Mouse (Mus musculus) intestine, embryonic 14.5 days (tissue): ENCODE measurements around the gene Tenm4. TPM values are rescaled to one million over a fixed set of nuclear protein-coding genes. Genes with fewer than 3 reads are reported as not detected.

Experiments used
- ATAC-seq: fragments of 200-750 bp; cut with Nextera tagmentation; replicated peaks from 2 replicates; pipeline ENCODE4 v1.8.0; 2017; ENCODE audit warnings: low read depth, moderate number of reproducible peaks, moderate TSS enrichment, moderate library complexity; ENCODE audit not compliant: low FRiP score, low TSS enrichment
- DNase-seq: peaks from one replicate; pipeline ENCODE4 v3.0.0-alpha.2; 2018; ENCODE audit warnings: low spot score
- H3K27ac ChIP-seq: fragments of 300-500 bp; sonication (generic); 2 replicates; pipeline ENCODE4 v1.5.1; 2014; ENCODE audit warnings: low read depth, mild to moderate bottlenecking, control low read depth
- H3K27me3 ChIP-seq: fragments of 300-500 bp; sonication (generic); replicated peaks from 2 replicates; pipeline ENCODE4 v1.6.1; 2014; ENCODE audit warnings: low read length, control low read depth; ENCODE audit not compliant: control insufficient read depth, insufficient read depth
- H3K36me3 ChIP-seq: fragments of 300-500 bp; sonication (generic); 2 replicates; pipeline ENCODE4 v1.6.1; 2014; ENCODE audit warnings: low read length, control low read depth; ENCODE audit not compliant: control insufficient read depth, insufficient read depth
- H3K4me1 ChIP-seq: fragments of 300-500 bp; sonication (generic); replicated peaks from 2 replicates; pipeline ENCODE4 v1.6.1; 2014; ENCODE audit warnings: low read length, control low read depth, mixed read lengths; ENCODE audit not compliant: control insufficient read depth, insufficient read depth
- H3K4me2 ChIP-seq: fragments of 300-500 bp; sonication (generic); 2 replicates; pipeline ENCODE4 v1.6.1; 2014; ENCODE audit warnings: low read length
- H3K4me3 ChIP-seq: fragments of 300-500 bp; sonication (generic); 2 replicates; pipeline ENCODE4 v1.5.1; 2014; ENCODE audit warnings: low read depth, low read length, control low read depth, mixed read lengths
- H3K9ac ChIP-seq: fragments of 300-500 bp; sonication (generic); 2 replicates; pipeline ENCODE4 v1.6.1; 2014; ENCODE audit warnings: mild to moderate bottlenecking, low read length
- H3K9me3 ChIP-seq: fragments of 300-500 bp; sonication (generic); 2 replicates; pipeline ENCODE4 v1.6.1; 2016; ENCODE audit warnings: low read length, control low read depth; ENCODE audit not compliant: control insufficient read depth
- WGBS: fragments of 180-500 bp; shearing (Covaris S2); extraction: QIAGEN DNeasy Blood & Tissue Kit; methylation state at CpG from one replicate; pipeline ENCODE4 v1.1.7; 2014; 5-methylcytosine and 5-hydroxymethylcytosine counted together
- polyA plus RNA-seq: library from polyadenylated mRNA; unstranded; fragments of >200 nt; fragmentation: Nextera tagmentation; extraction: Ambion mirVana; gene quantifications from 2 replicates; pipeline ENCODE4 v1.2.1, GENCODE M21; 2014

Gene Tenm4
- polyA plus RNA-seq, 1 experiment from 2014 or later, result 36.5 TPM

GRCm38 (mm10) chr7:96778601-96778969 is 607.5 kb downstream of the Tenm4 start:
- no peak overlapping the region for H3K9ac ChIP-seq
- H3K27ac ChIP-seq, result no peak overlapping the region
- ATAC-seq (no peak), DNase-seq (no peak)
- peaks cover 24% of the 10 kb centered on the region for H3K4me1 ChIP-seq
- H3K27me3 ChIP-seq, result no peaks in the 10 kb centered on the region
- no peak overlapping the region for H3K4me2 ChIP-seq
- peaks cover 7% of the 10 kb centered on the region for H3K36me3 ChIP-seq
- H3K4me3 ChIP-seq, result no peak overlapping the region
- H3K9me3 ChIP-seq, result no peaks in the 10 kb centered on the region
- 73% methylated on average over 3 of the region's 3 CpGs for WGBS

DNA sequence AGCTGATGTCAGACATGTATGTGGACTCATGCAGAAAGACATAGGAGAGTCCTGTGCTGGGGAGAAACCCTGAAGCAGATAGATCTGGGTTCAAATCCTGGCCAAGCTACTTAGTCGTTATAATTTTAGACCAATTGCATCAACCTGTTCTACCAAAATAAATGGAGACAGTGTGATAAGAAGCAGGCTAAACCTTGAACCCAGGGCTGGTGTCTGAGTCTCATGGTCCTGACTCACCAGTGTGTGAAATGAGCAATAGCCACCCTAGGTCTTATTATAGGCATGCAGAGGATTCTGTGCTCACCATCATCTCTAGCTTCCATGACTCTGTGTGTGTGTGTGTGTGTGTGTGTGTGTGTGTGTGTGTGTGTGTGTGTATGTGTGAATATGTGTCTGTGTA is 609.5 kb downstream of the Tenm4 start:
- WGBS, result 92% methylated on average over 1 of the region's 1 CpGs
- H3K4me3 ChIP-seq, result no peak overlapping the region

DNA sequence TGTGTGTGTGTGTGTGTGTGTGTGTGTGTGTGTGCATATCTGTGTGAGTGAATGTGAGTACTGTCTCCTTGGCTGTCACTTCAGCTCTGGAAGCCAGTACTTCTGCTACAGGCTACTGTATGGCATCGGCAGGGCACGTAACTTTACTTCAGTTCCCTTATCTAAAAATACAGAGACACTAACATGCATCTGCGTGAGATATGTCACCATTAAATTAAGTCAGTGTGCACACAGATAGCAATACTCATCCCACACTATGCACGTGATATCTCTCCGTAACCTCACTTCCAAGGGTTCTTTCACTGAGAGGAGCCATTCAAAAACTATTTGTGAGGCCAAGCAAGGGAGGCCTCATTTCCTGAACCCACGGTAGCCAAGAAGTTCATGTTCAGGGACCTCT is 610.0 kb downstream of the Tenm4 start:
- no peak overlapping the region for H3K4me3 ChIP-seq
- no peak overlapping the region for H3K27ac ChIP-seq
- H3K9ac ChIP-seq, result no peak overlapping the region
- peaks cover 6% of the 10 kb centered on the region for H3K4me1 ChIP-seq
- H3K9me3 ChIP-seq, result no peaks in the 10 kb centered on the region
- no peak overlapping the region for H3K4me2 ChIP-seq
- DNase-seq (no peak), ATAC-seq (no peak)
- 77% methylated on average over 6 of the region's 6 CpGs for WGBS
- no peaks in the 10 kb centered on the region for H3K27me3 ChIP-seq
- peaks cover 7% of the 10 kb centered on the region for H3K36me3 ChIP-seq

More for the DNA sequence above, 609.5 kb downstream of the Tenm4 start:
- no peaks in the 10 kb centered on the region for H3K27me3 ChIP-seq
- H3K27ac ChIP-seq, result no peak overlapping the region
- DNase-seq (no peak), ATAC-seq (no peak)
- peaks cover 7% of the 10 kb centered on the region for H3K4me1 ChIP-seq
- H3K36me3 ChIP-seq, result peaks cover 7% of the 10 kb centered on the region
- H3K4me2 ChIP-seq, result no peak overlapping the region
- no peak overlapping the region for H3K9ac ChIP-seq
- H3K9me3 ChIP-seq, result no peaks in the 10 kb centered on the region

GRCm38 (mm10) chr7:96782686-96783085 is 611.6 kb downstream of the Tenm4 start:
- no peaks in the 10 kb centered on the region for H3K9me3 ChIP-seq

GRCm38 (mm10) chr7:96785808-96786207 is 614.8 kb downstream of the Tenm4 start:
- no peak for DNase-seq
- 48% methylated on average over 9 of the region's 9 CpGs for WGBS

More at GRCm38 (mm10) chr7:96782686-96783085, 611.6 kb downstream of the Tenm4 start:
- H3K4me2 ChIP-seq, result no peak overlapping the region
- H3K27me3 ChIP-seq, result no peaks in the 10 kb centered on the region
- DNase-seq (no peak), ATAC-seq (no peak)
- no peak overlapping the region for H3K27ac ChIP-seq
- H3K4me1 ChIP-seq, result 0 out of 2 replicates have a peak, but pooled peaks cover 6% of the 10 kb centered on the region
- H3K4me3 ChIP-seq, result no peak overlapping the region
- 84% methylated on average over 4 of the region's 4 CpGs for WGBS
- H3K9ac ChIP-seq, result no peak overlapping the region
- peaks cover 5% of the 10 kb centered on the region for H3K36me3 ChIP-seq

GRCm38 (mm10) chr7:96786262-96787044 is 615.4 kb downstream of the Tenm4 start:
- peaks cover 4% of the 10 kb centered on the region; the same call in 1 of the 2 replicates for H3K36me3 ChIP-seq
- ATAC-seq (no peak), DNase-seq (no peak)
- no peak overlapping the region for H3K9ac ChIP-seq
- H3K9me3 ChIP-seq, result no peaks in the 10 kb centered on the region
- H3K4me1 ChIP-seq, result 0 out of 2 replicates have a peak, but pooled peaks cover 6% of the 10 kb centered on the region
- H3K4me2 ChIP-seq, result no peak overlapping the region
- H3K27ac ChIP-seq, result no peak overlapping the region
- WGBS, result 78% methylated on average over 5 of the region's 5 CpGs
- no peaks in the 10 kb centered on the region for H3K27me3 ChIP-seq
- H3K4me3 ChIP-seq, result no peak overlapping the region

More at GRCm38 (mm10) chr7:96785808-96786207, 614.8 kb downstream of the Tenm4 start:
- no peak for ATAC-seq
- Histone ChIP-seq H3K27ac (no peak overlapping the region), H3K4me3 (no peak overlapping the region), H3K9ac (no peak overlapping the region), H3K9me3 (no peaks in the 10 kb centered on the region), H3K27me3 (no peaks in the 10 kb centered on the region), H3K36me3 (peaks cover 4% of the 10 kb centered on the region; the same call in 1 of the 2 replicates), H3K4me1 (0 out of 2 replicates have a peak, but pooled peaks cover 6% of the 10 kb centered on the region), H3K4me2 (no peak overlapping the region)

DNA sequence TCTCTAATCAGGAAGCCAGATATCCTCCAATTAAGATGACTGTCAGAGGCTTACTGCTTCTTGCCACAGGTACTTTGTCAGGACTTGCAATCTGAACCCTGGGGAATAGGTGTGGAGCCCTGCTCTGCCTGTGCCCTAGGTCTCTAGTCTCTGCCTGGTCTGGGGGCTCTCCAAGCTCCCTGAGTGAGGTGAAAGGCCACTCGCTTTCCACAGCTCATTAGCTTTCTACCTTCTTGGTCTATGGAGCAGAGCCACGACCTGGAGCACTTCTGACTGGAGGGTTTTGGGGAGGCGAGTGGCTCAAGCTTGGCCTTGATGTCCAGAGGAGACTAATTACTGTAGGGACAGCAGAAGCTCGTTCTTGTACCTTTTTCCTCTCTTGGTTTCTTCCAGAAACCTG is 617.1 kb downstream of the Tenm4 start:
- ATAC-seq, result no peak

DNA sequence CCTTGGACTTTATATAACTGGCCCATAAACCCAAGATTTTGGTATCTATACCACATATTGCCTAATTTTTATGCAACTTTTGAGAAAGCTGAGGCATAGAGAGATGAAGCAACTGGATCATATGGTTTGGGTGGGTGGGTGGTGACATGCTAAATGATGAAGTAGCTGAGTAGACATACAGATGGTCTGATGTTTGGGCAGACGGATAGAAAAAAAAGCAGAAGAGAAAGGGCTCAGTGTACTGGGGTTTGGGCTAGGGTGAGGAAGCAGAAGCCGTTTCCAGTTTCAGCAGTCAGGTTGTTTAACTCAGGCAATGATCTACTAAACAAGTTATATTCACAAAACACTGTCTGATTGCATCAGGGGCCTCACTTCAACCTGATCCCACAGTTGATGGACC is 619.3 kb downstream of the Tenm4 start:
- no peak overlapping the region for H3K27ac ChIP-seq

More for the DNA sequence above, 617.1 kb downstream of the Tenm4 start:
- H3K4me3 ChIP-seq, result no peak overlapping the region
- no peaks in the 10 kb centered on the region for H3K36me3 ChIP-seq
- no peak overlapping the region for H3K4me2 ChIP-seq
- H3K4me1 ChIP-seq, result 0 out of 2 replicates have a peak, but pooled peaks cover 6% of the 10 kb centered on the region
- H3K27ac ChIP-seq, result no peak overlapping the region
- H3K9me3 ChIP-seq, result no peaks in the 10 kb centered on the region
- DNase-seq, result no peak
- WGBS, result 58% methylated on average over 4 of the region's 4 CpGs
- H3K27me3 ChIP-seq, result no peaks in the 10 kb centered on the region
- H3K9ac ChIP-seq, result no peak overlapping the region

More for the DNA sequence above, 619.3 kb downstream of the Tenm4 start:
- no peak for DNase-seq
- Histone ChIP-seq H3K36me3 (no peaks in the 10 kb centered on the region), H3K27me3 (no peaks in the 10 kb centered on the region), H3K9me3 (no peaks in the 10 kb centered on the region), H3K4me2 (no peak overlapping the region), H3K9ac (no peak overlapping the region), H3K4me3 (no peak overlapping the region), H3K4me1 (peaks cover 6% of the 10 kb centered on the region; the same call in 1 of the 2 replicates)
- ATAC-seq, result no peak
- WGBS, result 74% methylated on average over 2 of the region's 2 CpGs
